Mouse (Mus musculus) ES-Bruce4 (cell line): ENCODE results near the gene Sorcs2. TPM values are rescaled to one million over a fixed set of nuclear protein-coding genes. Genes with fewer than 3 reads are reported as not detected.

ENCODE experiments used
- H3K27ac ChIP-seq: 2 replicates; pipeline ENCODE4 v1.5.1; 2012; ENCODE audit warnings: low read length, inconsistent platforms; ENCODE audit not compliant: insufficient read depth
- H3K27me3 ChIP-seq: 2 replicates; pipeline ENCODE4 v1.6.1; 2012; ENCODE audit warnings: mild to moderate bottlenecking, low read length, inconsistent platforms; ENCODE audit not compliant: control insufficient read depth, poor library complexity, insufficient read depth, severe bottlenecking
- H3K36me3 ChIP-seq: 2 replicates; pipeline ENCODE4 v1.6.1; 2012; ENCODE audit warnings: inconsistent platforms, mild to moderate bottlenecking, low read length, moderate library complexity; ENCODE audit not compliant: control insufficient read depth, poor library complexity, insufficient read depth, severe bottlenecking
- H3K4me1 ChIP-seq: one replicate; pipeline ENCODE4 v1.8.1; 2011; ENCODE audit warnings: low read length; ENCODE audit not compliant: control insufficient read depth, insufficient read depth
- H3K4me3 ChIP-seq: 2 replicates; pipeline ENCODE4 v1.5.1; 2011; ENCODE audit warnings: low read depth, mild to moderate bottlenecking, low read length
- H3K9ac ChIP-seq: 2 replicates; pipeline ENCODE4 v1.6.1; 2012; ENCODE audit warnings: low read depth, mild to moderate bottlenecking, inconsistent platforms; ENCODE audit not compliant: poor library complexity, severe bottlenecking
- H3K9me3 ChIP-seq: replicated peaks from 2 replicates; pipeline ENCODE4 v1.6.1; 2012; ENCODE audit warnings: mild to moderate bottlenecking, low read length, inconsistent platforms; ENCODE audit not compliant: control insufficient read depth, poor library complexity, insufficient read depth, severe bottlenecking
- CTCF ChIP-seq: IDR thresholded peaks from one replicate; pipeline ENCODE4 v1.8.1; 2011; ENCODE audit warnings: low read depth, low read length
- EP300 ChIP-seq: IDR thresholded peaks from 2 replicates; pipeline ENCODE4 v1.6.1; 2011; ENCODE audit warnings: low read depth, low read length; ENCODE audit not compliant: insufficient read depth
- POLR2A ChIP-seq: IDR thresholded peaks from one replicate; pipeline ENCODE4 v1.8.1; 2011; ENCODE audit warnings: low read length; ENCODE audit not compliant: insufficient read depth
- polyA plus RNA-seq: library from polyadenylated mRNA; stranded (reverse); fragments of >200 nt; gene quantifications from 2 replicates; pipeline ENCODE4 v1.2.4, GENCODE M21; 2011; ENCODE audit warnings: low read depth; ENCODE audit not compliant: missing spikeins, insufficient read depth, insufficient read length

The Sorcs2 gene
- polyA plus RNA-seq, 1 experiment = 1.2 TPM

DNA sequence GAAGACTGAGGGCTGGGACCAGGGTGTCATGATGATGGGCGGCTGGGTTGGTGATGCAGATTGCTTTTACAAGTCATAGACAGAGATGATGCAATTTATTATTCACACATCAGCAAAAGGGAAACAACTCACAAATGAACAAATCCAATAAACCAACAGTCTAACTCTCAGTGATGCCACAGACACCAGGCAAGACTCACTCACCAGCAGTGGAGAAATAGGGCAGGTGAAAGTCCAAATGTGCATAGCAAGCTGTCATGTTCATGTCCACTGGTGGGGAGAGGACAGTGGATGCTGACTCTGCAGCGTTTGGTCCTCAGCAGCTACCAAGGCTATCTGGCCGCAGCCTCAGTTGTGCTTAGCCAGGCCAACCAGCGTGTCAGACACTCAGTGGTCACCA is 221.1 kb downstream of the Sorcs2 start:
- H3K27ac ChIP-seq = no peak overlapping the region
- no peak for TF ChIP-seq CTCF
- H3K4me3 ChIP-seq = no peak overlapping the region
- no peaks in the 10 kb centered on the region for H3K4me1 ChIP-seq
- no peaks in the 10 kb centered on the region for H3K27me3 ChIP-seq
- no peak overlapping the region for H3K9ac ChIP-seq
- no peaks in the 10 kb centered on the region for H3K9me3 ChIP-seq
- H3K36me3 ChIP-seq = no peaks in the 10 kb centered on the region

DNA sequence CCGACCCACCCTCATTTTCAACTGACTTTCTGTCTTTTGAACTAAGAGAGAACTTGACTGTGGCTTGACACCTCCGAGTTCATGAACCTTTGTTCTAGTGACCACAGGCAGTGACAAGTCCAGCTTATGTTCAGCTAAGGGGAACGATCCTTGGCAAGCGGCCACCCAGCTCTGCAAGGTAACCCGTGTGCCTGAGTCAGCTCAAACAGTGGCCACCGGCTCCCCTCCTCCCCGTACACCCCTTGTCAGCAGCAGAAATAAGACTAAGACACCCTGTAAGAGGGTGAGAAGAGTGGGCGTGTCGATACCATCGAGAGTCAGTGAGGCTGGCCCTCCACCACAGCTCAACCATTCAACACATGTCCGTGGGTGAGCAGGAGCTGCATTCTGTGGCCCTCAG is 221.5 kb downstream of the Sorcs2 start:
- H3K36me3 ChIP-seq = no peaks in the 10 kb centered on the region
- no peak overlapping the region for H3K9ac ChIP-seq
- no peak overlapping the region for H3K4me3 ChIP-seq
- TF ChIP-seq EP300 (no peak), POLR2A (no peak), CTCF (no peak)
- no peaks in the 10 kb centered on the region for H3K9me3 ChIP-seq
- no peaks in the 10 kb centered on the region for H3K4me1 ChIP-seq
- no peaks in the 10 kb centered on the region for H3K27me3 ChIP-seq
- H3K27ac ChIP-seq = no peak overlapping the region

DNA sequence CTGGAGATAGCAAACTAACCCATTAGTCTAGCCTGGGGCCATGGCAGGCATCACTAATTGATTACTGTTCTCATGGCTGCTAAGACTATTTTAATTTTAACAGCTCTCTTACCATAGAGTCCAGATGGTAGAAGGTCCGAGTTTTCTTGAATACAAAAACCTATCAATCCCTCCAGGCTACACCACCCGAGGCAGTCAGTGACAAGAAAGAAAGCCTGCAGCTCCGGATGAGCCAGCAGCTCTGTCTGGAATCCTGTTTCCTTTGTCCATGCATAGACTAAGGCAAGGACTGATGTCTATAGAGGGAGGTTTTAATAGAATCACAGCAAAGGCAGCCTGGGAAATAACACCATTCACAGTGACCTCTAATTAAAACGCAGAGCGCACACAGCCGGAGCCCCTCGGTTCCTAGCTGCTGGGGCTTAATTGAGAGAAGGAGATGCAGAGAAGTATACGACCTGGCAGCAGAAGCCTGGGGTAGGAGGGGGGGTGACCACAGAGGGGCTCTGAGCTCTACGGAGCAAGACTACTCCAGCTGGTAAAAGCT is 223.3 kb downstream of the Sorcs2 start:
- H3K4me3 ChIP-seq = no peak overlapping the region
- H3K9me3 ChIP-seq = no peaks in the 10 kb centered on the region
- H3K4me1 ChIP-seq = no peaks in the 10 kb centered on the region
- H3K36me3 ChIP-seq = no peaks in the 10 kb centered on the region
- TF ChIP-seq CTCF = no peak
- TF ChIP-seq EP300 = no peak
- no peak for TF ChIP-seq POLR2A
- no peak overlapping the region for H3K27ac ChIP-seq
- H3K9ac ChIP-seq = no peak overlapping the region
- no peaks in the 10 kb centered on the region for H3K27me3 ChIP-seq

DNA sequence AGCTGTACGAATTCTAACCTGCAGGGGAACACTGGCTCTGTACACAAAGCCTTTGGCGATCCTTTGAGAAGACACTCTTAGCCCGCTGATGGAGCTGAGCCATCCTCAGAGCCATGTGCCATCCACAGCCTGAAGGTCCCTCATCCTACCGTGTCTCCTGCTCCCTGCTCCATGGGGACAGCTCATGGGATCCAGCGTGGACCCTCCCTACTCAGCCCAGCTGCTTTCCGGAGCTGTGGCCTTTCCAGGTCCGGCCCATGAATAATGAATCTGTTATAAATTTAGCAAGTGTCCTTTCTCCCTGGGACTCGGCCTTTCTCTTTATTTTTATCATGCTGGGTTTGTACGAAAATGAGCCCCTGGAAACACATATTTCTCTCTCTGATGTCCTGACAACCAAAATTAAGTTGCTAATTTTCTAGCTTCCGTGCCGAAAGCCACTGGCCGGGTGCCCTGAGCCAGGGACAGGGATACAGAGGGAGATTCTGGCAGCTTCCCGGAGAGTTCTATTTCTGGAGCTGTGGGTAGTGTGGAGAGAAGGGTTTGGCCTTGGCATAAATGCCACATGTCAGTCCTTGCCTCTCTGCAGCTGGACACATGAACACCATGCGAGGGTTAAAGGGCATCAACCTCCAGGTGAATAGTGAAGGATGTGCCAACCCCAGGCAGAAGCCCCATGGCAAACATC is 228.8 kb downstream of the Sorcs2 start:
- no peaks in the 10 kb centered on the region for H3K4me1 ChIP-seq
- H3K4me3 ChIP-seq = no peak overlapping the region
- no peak overlapping the region for H3K27ac ChIP-seq
- H3K9me3 ChIP-seq = no peaks in the 10 kb centered on the region
- no peaks in the 10 kb centered on the region for H3K36me3 ChIP-seq
- no peaks in the 10 kb centered on the region for H3K27me3 ChIP-seq
- TF ChIP-seq CTCF = no peak
- no peak for TF ChIP-seq EP300
- no peak for TF ChIP-seq POLR2A
- no peak overlapping the region for H3K9ac ChIP-seq

DNA sequence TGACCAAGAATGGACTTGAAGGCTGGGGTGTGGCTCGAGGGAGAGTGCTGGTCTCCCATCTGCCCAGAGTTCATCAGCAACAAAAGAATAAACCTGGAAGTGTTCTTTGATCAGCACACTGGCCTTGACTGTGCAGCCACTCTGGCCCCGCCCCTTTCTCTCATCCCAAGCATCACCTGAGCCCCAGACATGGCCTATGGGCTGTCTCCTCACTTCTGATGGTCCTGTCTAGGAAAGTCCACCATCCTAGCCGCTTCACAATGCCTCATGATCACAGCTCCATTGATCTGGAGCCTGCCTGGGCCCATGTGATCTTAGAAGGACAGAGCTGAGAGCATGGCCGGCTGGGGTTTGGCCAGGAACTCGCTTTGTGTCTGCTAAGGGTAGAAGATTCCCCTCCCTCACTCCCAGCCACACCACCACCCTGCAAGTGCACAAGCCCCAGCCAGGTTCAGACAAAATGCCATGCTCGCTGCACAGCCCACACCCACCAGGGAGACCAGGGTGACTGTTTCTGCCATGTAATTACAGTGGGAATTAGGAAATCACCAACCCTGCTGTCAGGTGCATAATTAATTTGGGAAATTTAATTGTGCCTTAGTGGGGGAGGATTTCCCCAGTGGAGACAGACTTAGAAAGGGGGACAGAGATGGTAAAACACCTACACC is 231.5 kb downstream of the Sorcs2 start:
- H3K4me1 ChIP-seq = no peaks in the 10 kb centered on the region
- H3K4me3 ChIP-seq = no peak overlapping the region
- no peaks in the 10 kb centered on the region for H3K36me3 ChIP-seq
- TF ChIP-seq EP300 (no peak), CTCF (no peak), POLR2A (no peak)
- H3K27me3 ChIP-seq = no peaks in the 10 kb centered on the region
- no peaks in the 10 kb centered on the region for H3K9me3 ChIP-seq
- no peak overlapping the region for H3K9ac ChIP-seq
- H3K27ac ChIP-seq = no peak overlapping the region

DNA sequence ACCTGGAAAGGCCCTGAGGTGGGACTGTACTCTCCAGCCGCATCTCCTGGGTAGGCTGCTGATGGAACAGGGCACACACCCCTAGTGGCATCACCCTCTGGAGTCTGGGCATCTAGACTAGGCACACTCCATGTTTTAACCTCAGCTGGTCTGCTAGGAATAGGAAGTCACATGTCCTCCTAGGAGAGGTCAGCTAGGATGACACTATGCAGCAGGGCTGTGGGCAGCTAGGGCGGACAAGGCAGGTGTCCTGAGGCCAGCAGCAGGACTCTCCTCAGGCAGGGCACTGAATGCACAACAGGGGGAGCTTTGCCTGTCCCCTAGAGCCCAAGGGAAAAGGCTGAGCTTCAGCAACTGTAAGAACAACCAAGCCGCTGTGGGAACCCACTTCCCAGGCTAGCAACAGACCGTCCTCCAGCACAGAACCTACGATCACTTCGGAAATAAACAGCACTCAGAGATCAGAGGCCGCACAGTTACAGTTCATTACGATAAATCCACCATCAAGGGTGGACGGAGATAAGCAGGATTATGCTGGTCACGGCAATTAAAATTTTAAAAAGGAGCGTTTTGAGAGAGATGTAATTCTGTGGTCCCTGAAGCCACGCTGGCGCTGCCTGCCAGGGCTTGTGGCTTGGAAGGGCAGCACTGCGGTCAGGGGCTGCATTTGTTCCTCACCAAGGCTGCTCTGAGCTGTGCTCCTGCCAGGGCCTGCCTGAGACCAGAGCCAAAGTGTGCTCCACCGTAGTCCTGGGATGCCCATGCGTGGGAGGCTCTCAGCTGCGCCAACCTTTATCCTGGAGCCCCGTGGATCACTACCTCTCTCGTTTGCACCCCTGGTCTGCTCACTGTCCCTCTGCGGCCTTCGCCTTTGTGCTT is 232.3 kb downstream of the Sorcs2 start:
- Histone ChIP-seq H3K9ac (no peak overlapping the region), H3K36me3 (no peaks in the 10 kb centered on the region), H3K4me3 (no peak overlapping the region), H3K27me3 (no peaks in the 10 kb centered on the region), H3K27ac (no peak overlapping the region), H3K9me3 (no peaks in the 10 kb centered on the region), H3K4me1 (no peaks in the 10 kb centered on the region)
- TF ChIP-seq EP300 = no peak
- no peak for TF ChIP-seq POLR2A
- no peak for TF ChIP-seq CTCF
